Mouse (Mus musculus) thymus, postnatal 10 days (tissue): ENCODE data around the gene Ramp1.

Experiments
- DNase-seq, 2 experiments: peaks; one replicate each; pipeline ENCODE4 v3.0.0; 2021; ENCODE audit warnings: low spot score in 2 of 2

Ramp1 gene

GRCm38 (mm10) chr1:91199793-91200192 lies 20.2 kb downstream of the Ramp1 start:
- DNase-seq, result no peak

- DNase-seq, result no peak
Observed at GRCm38 (mm10) chr1:91201122-91201521, 21.5 kb downstream of the Ramp1 start.

- DNase-seq, result no peak
Observed at GRCm38 (mm10) chr1:91204221-91204765, 24.7 kb downstream of the Ramp1 start.

GRCm38 (mm10) chr1:91205651-91206050 lies 26.0 kb downstream of the Ramp1 start:
- no peak for DNase-seq

GRCm38 (mm10) chr1:91206336-91206735 lies 26.7 kb downstream of the Ramp1 start:
- DNase-seq, result no peak

GRCm38 (mm10) chr1:91206873-91207272 lies 27.3 kb downstream of the Ramp1 start:
- DNase-seq, result no peak

- DNase-seq, result no peak
Observed at GRCm38 (mm10) chr1:91207334-91208074, 27.9 kb downstream of the Ramp1 start.

- no peak for DNase-seq
Observed at GRCm38 (mm10) chr1:91209343-91209742, 29.7 kb downstream of the Ramp1 start.

GRCm38 (mm10) chr1:91209785-91210184 lies 30.2 kb downstream of the Ramp1 start:
- DNase-seq, result no peak

GRCm38 (mm10) chr1:91211099-91211498 lies 31.5 kb downstream of the Ramp1 start:
- DNase-seq, result peak; percentile 63 to 77

GRCm38 (mm10) chr1:91211591-91212008 lies 32.0 kb downstream of the Ramp1 start:
- no peak for DNase-seq

GRCm38 (mm10) chr1:91215264-91215663 lies 35.6 kb downstream of the Ramp1 start:
- no peak for DNase-seq

GRCm38 (mm10) chr1:91215981-91216380 lies 36.4 kb downstream of the Ramp1 start:
- DNase-seq, result no peak

GRCm38 (mm10) chr1:91216504-91217267 lies 37.1 kb downstream of the Ramp1 start:
- no peak for DNase-seq

- DNase-seq, result no peak
Observed at GRCm38 (mm10) chr1:91219641-91220321, 40.2 kb downstream of the Ramp1 start.

- no peak for DNase-seq
Observed at GRCm38 (mm10) chr1:91220322-91220672, 40.7 kb downstream of the Ramp1 start.

GRCm38 (mm10) chr1:91226562-91226961 lies 46.9 kb downstream of the Ramp1 start:
- no peak for DNase-seq

- DNase-seq, result no peak
Observed at GRCm38 (mm10) chr1:91227381-91228054, 47.9 kb downstream of the Ramp1 start.

GRCm38 (mm10) chr1:91231142-91231541 lies 51.5 kb downstream of the Ramp1 start:
- DNase-seq, result no peak

GRCm38 (mm10) chr1:91231896-91232295 lies 52.3 kb downstream of the Ramp1 start:
- no peak for DNase-seq

GRCm38 (mm10) chr1:91235395-91235794 lies 55.8 kb downstream of the Ramp1 start:
- DNase-seq, result no peak

- DNase-seq, result no peak
Observed at GRCm38 (mm10) chr1:91237676-91238075, 58.1 kb downstream of the Ramp1 start.
